Mouse (Mus musculus) liver, embryonic 14.5 days (tissue): ENCODE results near the gene Chid1. TPM values are rescaled to one million over a fixed set of nuclear protein-coding genes. Genes with fewer than 3 reads are reported as not detected.

ENCODE experiments used
- ATAC-seq: fragments of 200-750 bp; cut with Nextera tagmentation; 2 replicates; pipeline ENCODE4 v1.8.0; 2017; ENCODE audit warnings: moderate number of reproducible peaks, mild to moderate bottlenecking, moderate library complexity; ENCODE audit not compliant: insufficient read depth
- DNase-seq, 3 experiments: peaks; one replicate each; pipeline ENCODE4 v3.0.0-alpha.2; 2012 to 2013; ENCODE audit warnings: low read depth in 3 of 3, low spot score in 3 of 3
- H3K27ac ChIP-seq: fragments of 300-500 bp; sonication (generic); 2 replicates; pipeline ENCODE4 v1.5.1; 2014; ENCODE audit warnings: moderate library complexity, mild to moderate bottlenecking, control low read depth, inconsistent platforms
- H3K27me3 ChIP-seq: fragments of 300-500 bp; sonication (generic); 2 replicates; pipeline ENCODE4 v1.6.1; 2014; ENCODE audit warnings: mild to moderate bottlenecking, low read length, moderate library complexity; ENCODE audit not compliant: control insufficient read depth, insufficient read depth
- H3K36me3 ChIP-seq: fragments of 300-500 bp; sonication (generic); replicated peaks from 2 replicates; pipeline ENCODE4 v1.6.1; 2014; ENCODE audit warnings: low read depth; ENCODE audit not compliant: control insufficient read depth, insufficient read depth
- H3K4me1 ChIP-seq, 2 experiments: fragments of 200-500 bp in 1 of 2; fragments of 300-500 bp in 1 of 2; sonication (generic) in 1 of 2; replicated peaks; 2 replicates each; pipeline ENCODE4 v1.6.1; 2012 to 2014; ENCODE audit warnings: antibody characterized with exemption in 1 of 2, inconsistent platforms in 1 of 2, low read length in 1 of 2; ENCODE audit not compliant: control insufficient read depth in 2 of 2, insufficient read depth in 2 of 2
- H3K4me2 ChIP-seq: fragments of 300-500 bp; sonication (generic); 2 replicates; pipeline ENCODE4 v1.6.1; 2014; ENCODE audit warnings: low read depth, mild to moderate bottlenecking, control low read depth, moderate library complexity
- H3K4me3 ChIP-seq, 2 experiments: fragments of 200-500 bp in 1 of 2; fragments of 300-500 bp in 1 of 2; sonication (generic) in 1 of 2; 2 replicates each; pipeline ENCODE4 v1.5.1; 2012 to 2014; ENCODE audit warnings: low read depth in 2 of 2, low read length in 2 of 2, mild to moderate bottlenecking in 2 of 2, control low read depth in 1 of 2, inconsistent platforms in 1 of 2, moderate library complexity in 1 of 2; ENCODE audit not compliant: insufficient read depth in 1 of 2
- H3K9ac ChIP-seq: fragments of 300-500 bp; sonication (generic); replicated peaks from 2 replicates; pipeline ENCODE4 v1.6.1; 2014; ENCODE audit warnings: mild to moderate bottlenecking, control low read depth, moderate library complexity
- H3K9me3 ChIP-seq: fragments of 300-500 bp; sonication (generic); 2 replicates; pipeline ENCODE4 v1.6.1; 2016; ENCODE audit warnings: low read length, mixed read lengths; ENCODE audit not compliant: control insufficient read depth
- CTCF ChIP-seq: IDR thresholded peaks from 2 replicates; pipeline ENCODE4 v1.5.1; 2016; ENCODE audit warnings: antibody characterized with exemption, low read depth, control low read depth
- EP300 ChIP-seq: IDR thresholded peaks from 2 replicates; pipeline ENCODE4 v1.6.1; 2016; ENCODE audit warnings: antibody characterized with exemption, low read depth
- WGBS: fragments of 180-500 bp; shearing (Covaris S2); extraction: QIAGEN DNeasy Blood & Tissue Kit; methylation state at CpG from one replicate; pipeline ENCODE4 v1.1.7; 2014; ENCODE audit not compliant: insufficient replicate concordance; 5-methylcytosine and 5-hydroxymethylcytosine counted together
- polyA plus RNA-seq, 2 experiments: library from polyadenylated mRNA; depleted of rRNA in 1 of 2; stranded (reverse) in 1 of 2; unstranded in 1 of 2; fragments of >200 nt; fragmentation: Nextera tagmentation in 1 of 2; extraction: Ambion mirVana in 1 of 2; gene quantifications; 2 replicates each; pipeline versions ENCODE4 v1.2.1 to v1.2.3; 2012 to 2014

Gene Chid1
- polyA plus RNA-seq, 2 experiments: 12.1 to 23.0 TPM

DNA sequence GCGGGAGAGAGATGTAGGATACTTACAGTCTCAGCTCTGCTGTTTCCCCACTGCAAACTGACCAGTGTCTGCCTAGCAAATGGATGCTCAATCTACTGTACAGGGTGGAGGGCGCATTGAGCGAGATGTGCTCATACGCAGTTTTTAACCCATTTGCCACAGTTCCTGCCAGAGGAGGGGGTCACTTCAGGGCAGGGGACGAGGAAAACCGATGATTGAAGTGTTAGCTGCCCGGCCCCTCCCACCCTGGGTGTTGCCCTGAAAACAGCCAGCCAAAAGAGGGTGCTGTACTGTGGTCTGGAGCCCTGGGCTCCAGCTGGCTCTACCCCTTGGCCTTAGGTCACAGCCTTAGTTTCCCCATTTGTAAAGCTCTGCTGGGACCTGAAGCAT is 62.7 kb downstream of the Chid1 start:
- no peaks in the 10 kb centered on the region for H3K9me3 ChIP-seq
- peaks cover 36 to 43% of the 10 kb centered on the region in 2 experiments for H3K4me1 ChIP-seq
- peak overlapping the region; percentile 5; the same call in 1 of the 2 replicates for H3K9ac ChIP-seq
- peaks cover 9% of the 10 kb centered on the region for H3K36me3 ChIP-seq
- H3K27ac ChIP-seq: peak overlapping the region; percentile 46
- peak overlapping the region; percentile 65 to 88 for H3K4me3 ChIP-seq
- TF ChIP-seq CTCF (peak; percentile 48), EP300 (no peak)
- peaks cover 10% of the 10 kb centered on the region for H3K27me3 ChIP-seq
- WGBS: 4% methylated on average over 7 of the region's 7 CpGs
- ATAC-seq (peak; percentile 9; the same call in 1 of the 2 replicates), DNase-seq (no peak)
- H3K4me2 ChIP-seq: peak overlapping the region; percentile 95

DNA sequence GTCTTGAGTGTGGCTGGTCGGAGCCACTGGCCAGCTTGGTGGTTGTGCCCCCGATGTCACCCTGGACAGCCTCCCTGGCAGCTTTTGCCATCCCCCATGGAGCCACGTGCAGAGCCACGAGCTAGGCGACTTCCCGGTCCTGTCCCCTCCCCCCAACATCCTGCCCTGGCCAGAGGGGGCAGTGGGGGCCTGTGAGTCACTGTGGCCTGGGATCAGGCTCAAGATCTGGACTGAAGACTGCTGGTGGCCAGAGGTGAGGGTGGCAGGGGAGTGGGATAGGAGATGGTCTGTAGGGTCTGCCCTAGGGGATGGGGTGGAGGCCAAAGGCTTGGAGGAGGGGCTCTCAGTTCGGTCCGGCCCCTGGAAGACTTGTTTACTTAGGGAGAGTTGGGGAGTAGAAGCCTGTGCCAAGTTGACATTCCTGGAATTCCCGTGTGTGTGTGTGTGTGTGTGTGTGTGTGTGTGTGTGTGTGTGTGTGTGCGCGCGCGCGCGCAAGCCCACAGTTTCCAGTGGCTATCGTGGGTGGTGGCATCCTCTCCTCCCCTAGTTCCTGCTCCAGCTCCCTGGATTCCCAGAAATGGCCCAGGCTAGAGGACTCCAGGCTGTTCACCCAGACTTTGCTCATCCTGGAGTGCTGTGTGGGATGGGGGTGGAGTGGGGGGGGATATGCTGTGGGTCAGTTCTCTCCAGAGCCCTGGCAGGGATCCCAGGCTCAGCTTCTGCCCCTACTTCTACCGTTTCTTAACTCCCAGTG is 63.3 kb downstream of the Chid1 start:
- H3K4me1 ChIP-seq: peaks cover 36 to 43% of the 10 kb centered on the region in 2 experiments
- no peaks in the 10 kb centered on the region for H3K9me3 ChIP-seq
- H3K9ac ChIP-seq: peak overlapping the region; percentile 82
- H3K27me3 ChIP-seq: peaks cover 5% of the 10 kb centered on the region
- under 1% methylated on average over 17 of the region's 17 CpGs for WGBS
- peak; percentile 53 for TF ChIP-seq CTCF
- TF ChIP-seq EP300: peak; percentile 30; the same call in 1 of the 2 replicates
- peak in 1 of 3 experiments; percentile 45 for DNase-seq
- H3K27ac ChIP-seq: peak overlapping the region; percentile 60
- H3K36me3 ChIP-seq: peaks cover 9% of the 10 kb centered on the region
- ATAC-seq: peak; percentile 32
- H3K4me3 ChIP-seq: peak overlapping the region; percentile 65 to 88
- peak overlapping the region; percentile 95 for H3K4me2 ChIP-seq

DNA sequence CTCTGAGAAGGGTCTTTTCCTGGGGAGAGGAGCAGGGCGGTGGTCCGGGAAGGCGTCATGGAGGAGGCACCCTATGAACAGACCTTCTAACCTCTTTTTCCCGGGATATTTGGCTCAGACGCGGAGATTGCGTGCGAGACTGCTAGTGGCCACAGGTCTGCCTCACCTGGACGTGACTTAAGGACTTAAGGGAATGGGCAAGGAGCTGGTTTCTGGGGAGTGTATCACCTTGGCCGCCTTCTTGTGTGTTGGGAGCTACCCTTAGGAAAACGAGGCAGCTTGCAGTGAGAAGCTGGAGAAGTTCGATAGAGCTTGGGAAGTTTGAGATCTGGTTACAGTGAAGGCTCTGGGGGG is 63.9 kb downstream of the Chid1 start:
- peak overlapping the region; percentile 82 for H3K9ac ChIP-seq
- DNase-seq: no peak
- TF ChIP-seq CTCF: no peak
- TF ChIP-seq EP300: no peak
- peak overlapping the region; percentile 65 to 88 for H3K4me3 ChIP-seq
- H3K9me3 ChIP-seq: no peaks in the 10 kb centered on the region
- no peaks in the 10 kb centered on the region for H3K27me3 ChIP-seq
- under 1% methylated on average over 12 of the region's 12 CpGs for WGBS
- H3K36me3 ChIP-seq: peaks cover 9% of the 10 kb centered on the region
- H3K4me1 ChIP-seq: peaks cover 32 to 38% of the 10 kb centered on the region in 2 experiments
- peak overlapping the region; percentile 95 for H3K4me2 ChIP-seq
- H3K27ac ChIP-seq: peak overlapping the region; percentile 55
- no peak for ATAC-seq

DNA sequence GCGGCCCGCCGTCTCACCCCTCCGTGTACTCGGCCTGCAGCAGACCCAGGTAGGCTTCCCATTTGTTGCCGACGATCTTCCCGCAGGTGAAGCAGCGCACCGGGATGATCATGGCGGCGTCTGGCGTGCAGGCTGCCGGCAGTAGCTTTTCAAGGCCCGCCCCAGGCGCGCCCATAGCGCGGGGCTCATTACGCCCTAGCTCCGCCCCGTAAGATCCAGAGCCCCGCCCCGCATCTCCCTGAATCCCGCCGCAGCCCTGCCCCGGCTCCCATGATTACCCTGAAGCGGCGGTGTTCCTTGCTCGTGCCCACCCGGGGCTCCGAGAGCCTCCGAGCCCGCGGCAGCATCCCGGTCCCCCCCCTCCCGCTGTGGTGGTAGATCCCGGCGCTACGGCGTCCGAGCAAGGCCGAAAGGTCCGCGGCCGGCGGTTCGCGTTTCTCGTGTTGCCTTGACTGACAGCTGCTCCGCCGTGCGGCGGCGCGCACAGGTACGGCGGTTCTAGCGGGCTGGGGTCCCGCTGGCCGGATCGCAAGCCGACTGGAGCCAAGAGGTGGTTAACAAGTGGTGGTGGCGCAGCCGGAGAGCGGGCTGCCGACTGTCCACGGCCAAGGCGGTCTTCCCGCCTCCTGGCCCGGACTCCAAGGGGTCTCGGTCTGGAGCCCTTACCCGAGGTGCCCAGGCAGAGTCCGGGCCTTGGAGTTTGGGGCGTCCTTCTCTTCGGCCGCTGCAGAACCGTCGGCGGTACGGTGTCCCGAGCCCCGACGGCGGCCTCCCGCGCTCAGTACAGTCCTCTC is 64.4 kb downstream of the Chid1 start, which contains the start of the genes Polr2l and Tspan4:
Polr2l (minus strand) TSS at position 122 of the 794 bp plus-strand sequence.
Tspan4 (plus strand) TSS at position 230 of the 794 bp plus-strand sequence.
- Histone ChIP-seq H3K9me3 (no peaks in the 10 kb centered on the region), H3K4me3 (peak within 1 kb of the TSS; percentile 65 to 88), H3K4me2 (peak within 1 kb of the TSS; percentile 95), H3K4me1 (peaks cover 32 to 38% of the 10 kb centered on the region in 2 experiments), H3K27ac (peak within 1 kb of the TSS; percentile 62), H3K36me3 (peaks cover 9% of the 10 kb centered on the region), H3K27me3 (no peaks in the 10 kb centered on the region), H3K9ac (peak within 1 kb of the TSS; percentile 82)
- peak; percentile 81 for ATAC-seq
- TF ChIP-seq EP300: peak; percentile 50; the same call in 1 of the 2 replicates
- TF ChIP-seq CTCF: peak; percentile 46
- peak; percentile 69 to 76 (median 71) for DNase-seq
- under 1% methylated on average over 87 of the region's 87 CpGs for WGBS
